Mouse (Mus musculus) frontal cortex, postnatal 14 days (tissue): ENCODE data around the gene Foxp1.

ENCODE experiments used
- DNase-seq, 2 experiments: peaks; one replicate each; pipeline ENCODE4 v3.0.0; 2022; ENCODE audit warnings: low spot score in 2 of 2

The Foxp1 gene

GRCm38 (mm10) chr6:99047322-99047721 is 475.2 kb downstream of the Foxp1 start:
- DNase-seq = no peak

GRCm38 (mm10) chr6:99045845-99046788 is 476.4 kb downstream of the Foxp1 start:
- DNase-seq = no peak

DNA sequence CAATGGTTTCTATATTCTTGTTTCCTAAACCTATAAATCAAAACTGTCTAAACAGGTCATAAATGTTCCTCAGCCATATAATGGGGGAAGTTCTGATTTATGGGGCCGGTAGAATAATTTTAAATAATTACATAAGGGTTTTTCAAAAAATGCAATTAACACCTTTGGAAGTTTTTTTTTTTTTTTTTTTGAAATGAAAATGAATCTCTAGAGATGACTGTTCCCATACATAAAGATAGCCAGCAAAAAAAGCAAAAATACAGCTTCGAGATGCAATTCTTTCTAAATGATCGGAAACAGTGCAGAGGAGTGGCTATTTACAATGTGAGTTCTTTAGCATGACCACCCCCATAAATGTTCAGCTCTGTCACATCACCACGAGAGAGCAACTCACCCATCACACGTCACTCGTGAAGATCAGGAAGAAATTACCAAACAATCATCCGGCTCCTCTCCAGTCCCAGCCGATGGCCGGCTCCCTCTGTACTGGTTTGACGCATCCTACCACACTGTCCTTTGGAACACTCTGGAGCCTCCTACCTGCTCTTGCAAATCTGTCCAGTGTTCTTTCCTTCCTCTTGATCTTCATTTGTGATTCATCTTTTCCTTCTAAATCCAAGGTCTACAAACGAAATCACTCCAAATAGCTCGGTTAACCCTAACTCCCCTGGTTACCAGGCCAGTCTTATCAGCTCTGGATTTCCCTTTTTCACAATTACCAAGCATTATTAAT is 478.4 kb downstream of the Foxp1 start:
- no peak for DNase-seq

- DNase-seq = no peak
Observed at GRCm38 (mm10) chr6:99043226-99043625, 479.3 kb downstream of the Foxp1 start.

GRCm38 (mm10) chr6:99042175-99042954 is 480.2 kb downstream of the Foxp1 start:
- DNase-seq = no peak

DNA sequence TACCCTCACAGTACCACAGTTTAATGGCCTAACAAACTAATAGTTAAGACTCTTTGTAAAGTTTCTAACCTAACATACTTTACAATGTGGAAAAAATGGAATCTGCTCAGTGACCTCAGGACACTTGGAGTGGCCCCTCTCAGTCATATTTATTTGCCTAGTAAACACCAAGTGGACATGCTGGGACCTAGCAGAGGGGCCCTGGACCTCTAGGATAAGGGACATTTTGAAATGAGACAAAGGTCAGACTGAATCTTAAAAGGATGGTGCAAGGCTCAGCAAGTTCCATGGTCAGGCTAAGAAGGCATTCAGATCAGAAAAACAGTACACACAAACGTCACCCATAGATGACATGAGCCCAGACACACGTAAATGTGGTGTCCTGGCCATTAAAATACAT is 483.5 kb downstream of the Foxp1 start:
- no peak for DNase-seq

- DNase-seq = no peak
Observed at GRCm38 (mm10) chr6:99035459-99036375, 486.8 kb downstream of the Foxp1 start.

- DNase-seq = no peak
Observed at GRCm38 (mm10) chr6:99033062-99033461, 489.5 kb downstream of the Foxp1 start.

- no peak for DNase-seq
Observed at GRCm38 (mm10) chr6:99031321-99031903, 491.1 kb downstream of the Foxp1 start.

- no peak for DNase-seq
Observed at GRCm38 (mm10) chr6:99030251-99030650, 492.3 kb downstream of the Foxp1 start.

GRCm38 (mm10) chr6:99029438-99029837 is 493.1 kb downstream of the Foxp1 start:
- DNase-seq = no peak

DNA sequence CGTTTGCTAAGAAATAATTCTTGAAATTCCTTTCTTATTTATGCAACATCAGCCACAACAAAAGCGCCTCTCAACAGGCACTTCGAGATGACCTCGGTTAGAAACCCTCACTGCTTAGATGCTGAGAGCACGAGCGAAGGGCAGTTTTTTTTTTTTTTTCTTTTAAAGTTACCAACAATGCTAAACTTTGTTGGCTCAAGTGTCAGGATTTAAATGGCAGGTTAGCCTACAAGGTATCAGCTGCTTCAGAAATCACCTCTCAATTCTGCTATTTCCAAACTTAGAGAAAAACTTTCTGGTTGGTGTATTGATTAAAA is 493.6 kb downstream of the Foxp1 start:
- DNase-seq = no peak

DNA sequence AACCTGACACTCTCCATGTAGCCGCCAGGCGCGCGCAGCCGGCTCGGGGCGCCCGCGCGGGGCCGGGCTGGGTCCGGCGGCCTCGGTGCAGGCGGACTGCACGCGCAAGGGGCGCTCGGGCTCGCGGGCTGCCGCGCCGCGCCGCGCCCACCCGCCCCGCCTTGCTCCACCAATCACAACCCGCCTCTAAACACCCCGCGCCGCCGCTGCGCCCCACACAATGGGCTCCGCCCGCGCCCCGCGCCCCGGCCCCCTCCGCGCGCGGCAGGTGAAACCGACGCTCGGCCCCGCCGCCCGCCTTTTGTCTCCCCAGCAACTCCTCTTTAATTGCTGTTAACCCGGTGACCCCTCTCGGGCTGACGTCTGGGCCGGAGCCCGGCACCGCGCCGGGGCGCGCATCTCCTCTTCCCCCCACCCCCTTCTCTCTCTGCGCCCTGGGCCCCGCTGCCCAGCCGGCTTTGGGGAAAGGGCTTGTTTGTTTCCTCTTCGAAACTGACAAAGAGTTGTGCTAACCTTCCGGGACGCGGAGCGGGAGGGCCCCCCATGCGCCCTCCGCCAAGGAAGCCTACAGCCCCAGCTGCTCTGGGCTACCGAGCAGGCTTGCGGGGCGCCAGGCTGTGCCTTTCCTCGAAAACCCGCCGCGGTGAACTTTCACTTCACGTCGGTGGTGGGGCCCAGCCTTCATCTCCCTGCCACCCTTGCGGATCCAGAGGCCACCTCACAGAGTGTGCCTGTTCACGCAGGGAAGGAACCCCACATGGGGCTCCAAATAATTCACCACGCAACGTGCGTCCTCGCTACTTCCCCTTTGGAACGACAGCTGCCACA is 494.1 kb downstream of the Foxp1 start:
- peak in 1 of 2 experiments; percentile 37 for DNase-seq

DNA sequence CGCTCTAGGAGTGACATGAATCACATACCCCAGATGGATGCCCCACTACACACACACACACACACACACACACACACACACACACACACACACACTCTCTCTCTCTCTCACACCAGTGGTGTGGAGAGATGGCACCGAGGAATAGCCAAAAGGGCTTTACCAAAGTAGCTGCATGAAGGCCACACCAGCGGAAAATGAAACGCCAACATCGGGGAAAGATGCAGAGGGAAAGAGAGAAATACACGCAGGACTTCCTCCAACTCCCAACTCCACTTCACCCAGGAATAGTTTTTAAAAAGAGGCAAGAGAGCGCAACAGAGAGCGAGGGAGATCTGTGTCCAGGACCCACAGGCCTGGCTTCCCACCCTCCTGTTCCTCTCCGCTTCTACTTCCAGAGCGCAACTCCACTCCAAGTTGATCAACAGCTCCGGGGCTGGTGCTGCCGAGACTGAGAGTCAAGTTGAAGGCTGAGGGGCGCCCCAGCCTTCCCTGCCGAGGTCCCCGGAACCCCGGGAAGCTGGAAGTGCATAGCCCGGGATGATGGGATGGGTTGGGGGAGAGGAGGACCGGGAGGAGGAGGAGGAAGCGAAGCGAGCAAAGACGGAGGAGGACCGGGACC is 494.9 kb downstream of the Foxp1 start:
- DNase-seq = no peak

GRCm38 (mm10) chr6:99026635-99027541 is 495.6 kb downstream of the Foxp1 start:
- no peak for DNase-seq

DNA sequence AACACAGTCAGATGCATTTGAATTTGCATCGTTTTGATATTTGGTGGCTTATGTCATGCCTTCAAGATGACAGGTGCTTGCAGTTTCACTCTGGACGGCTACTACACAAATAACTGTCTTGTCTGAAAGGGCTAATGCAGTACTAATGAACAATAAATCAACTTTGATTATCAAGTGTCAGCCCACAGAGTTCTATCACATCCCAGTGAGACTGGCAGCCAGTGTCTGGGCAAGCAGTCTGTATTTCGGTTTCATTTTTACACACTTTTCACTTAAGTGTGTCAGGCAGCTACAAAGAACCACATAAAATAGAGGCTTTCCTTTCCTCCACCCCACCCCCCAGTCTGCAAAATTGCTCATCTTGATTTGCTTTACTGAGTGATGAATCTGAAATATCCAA is 496.5 kb downstream of the Foxp1 start:
- DNase-seq = no peak

DNA sequence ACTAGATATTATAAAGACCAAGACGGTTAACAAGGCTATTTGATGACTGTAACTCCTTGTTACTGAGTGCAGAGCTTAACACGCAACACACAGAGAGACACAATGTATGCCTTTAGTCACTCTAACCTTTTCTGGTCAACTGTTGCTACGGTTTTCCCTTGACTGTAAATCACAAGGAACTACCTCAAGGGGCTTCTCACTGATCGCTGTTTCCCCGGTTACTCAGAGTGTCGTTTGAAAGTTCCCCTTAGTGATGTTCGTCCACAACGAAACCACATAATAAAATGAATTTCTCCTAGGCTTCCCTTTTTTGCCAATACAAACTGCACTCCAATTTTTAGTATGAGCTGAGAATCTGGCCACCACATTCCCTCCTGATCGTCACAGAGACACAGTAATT is 497.9 kb downstream of the Foxp1 start:
- DNase-seq = no peak
